Mouse (Mus musculus) layer of hippocampus, postnatal 36 days (tissue): ENCODE data around the gene Ppp1r14a. TPM values are rescaled to one million over a fixed set of nuclear protein-coding genes. Genes with fewer than 3 reads are reported as not detected.

ENCODE experiments used
- DNase-seq, 2 experiments: peaks; one replicate each; pipeline ENCODE4 v3.0.0; 2022
- total RNA-seq, 2 experiments: library from RNA; stranded (reverse); gene quantifications; 2 replicates each; pipeline ENCODE4 v1.2.3; 2021

The Ppp1r14a gene
- total RNA-seq, result 10 to 100 TPM; 25.9 to 26.0 TPM

DNA sequence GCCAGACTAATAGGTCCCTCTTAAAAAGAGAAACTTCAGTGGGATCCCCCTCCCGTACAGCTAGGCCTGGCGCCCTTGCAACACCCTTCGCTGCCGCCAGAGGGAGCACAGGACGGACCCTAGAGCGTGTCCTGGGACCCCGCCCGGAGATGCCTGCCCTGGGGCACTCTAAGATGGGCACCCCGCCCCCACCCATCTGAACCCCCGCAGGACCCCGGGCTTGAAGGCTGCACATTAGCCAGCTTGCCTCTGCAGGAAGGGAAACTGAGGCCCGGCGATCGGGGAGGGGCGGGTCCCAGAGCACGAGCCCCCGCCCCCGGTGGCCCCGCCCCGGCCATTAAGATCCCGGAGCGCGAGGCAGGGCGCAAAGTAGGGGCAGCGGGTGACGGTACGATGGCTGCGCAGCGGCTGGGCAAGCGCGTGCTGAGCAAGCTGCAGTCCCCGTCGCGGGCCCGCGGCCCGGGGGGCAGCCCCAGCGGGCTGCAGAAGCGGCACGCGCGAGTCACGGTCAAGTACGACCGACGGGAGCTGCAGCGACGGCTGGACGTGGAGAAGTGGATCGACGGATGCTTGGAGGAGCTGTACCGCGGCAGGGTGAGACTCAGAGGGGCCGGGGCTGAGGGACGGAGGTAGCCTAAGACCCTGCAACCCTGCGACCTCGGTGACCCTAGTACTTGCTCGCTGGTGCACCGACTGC is at the start of gene Ppp1r14a:
Ppp1r14a (plus strand) TSS at position 367 of the 697 bp plus-strand sequence.
- no peak for DNase-seq

DNA sequence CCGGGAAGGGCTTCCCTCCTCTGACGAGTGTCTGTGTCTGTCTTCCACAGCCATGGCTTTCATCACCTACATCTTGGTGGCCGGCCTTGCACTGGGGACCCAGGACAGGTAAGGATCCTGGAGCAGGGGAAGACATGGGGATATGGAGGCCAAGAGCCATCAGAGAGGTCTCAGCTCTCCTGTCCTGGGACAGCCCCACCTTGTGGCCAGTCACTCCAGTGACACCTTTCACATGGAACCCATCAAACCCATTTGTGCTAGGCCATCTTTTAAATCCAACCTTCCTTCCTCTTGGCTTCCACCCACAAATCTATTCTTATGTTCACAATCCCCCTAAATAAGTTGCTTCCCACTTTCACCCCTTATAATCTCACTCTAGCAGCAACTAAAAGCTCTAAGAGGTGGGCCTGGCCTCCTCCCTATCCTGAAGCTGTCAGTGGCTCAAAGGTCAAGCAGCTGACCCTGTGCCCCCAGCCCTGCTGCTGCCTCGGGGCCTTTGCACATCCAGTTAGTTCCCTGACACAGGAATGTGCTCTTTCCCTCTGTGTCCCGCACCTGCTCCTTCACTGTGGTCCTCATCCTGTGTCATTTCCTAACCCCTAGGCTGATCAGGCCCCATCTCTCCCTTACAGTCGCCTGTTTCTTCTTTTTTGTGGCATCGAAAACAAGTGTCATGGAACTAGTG is 44.2 kb upstream of the Ppp1r14a start:
- DNase-seq, result no peak

DNA sequence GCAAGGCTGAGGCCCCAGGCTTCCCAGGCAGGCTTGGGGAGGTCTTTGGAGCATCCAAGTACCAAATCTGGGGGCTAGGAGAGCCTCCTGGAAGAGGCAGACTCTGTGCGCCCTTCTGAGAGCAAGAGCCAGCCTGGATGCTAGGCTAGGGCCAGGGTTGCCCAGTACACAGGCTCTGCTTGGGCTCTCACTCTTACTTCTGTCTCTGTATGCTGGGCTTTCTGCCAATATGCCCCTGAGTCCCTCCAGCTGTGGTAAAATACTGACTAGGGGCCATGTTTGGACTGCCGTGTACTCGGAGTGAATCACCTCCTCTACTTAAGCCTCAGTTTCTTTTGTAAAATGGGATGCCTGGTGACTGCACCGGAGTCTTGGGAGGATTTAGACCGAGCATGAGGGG is 43.1 kb upstream of the Ppp1r14a start:
- no peak for DNase-seq

DNA sequence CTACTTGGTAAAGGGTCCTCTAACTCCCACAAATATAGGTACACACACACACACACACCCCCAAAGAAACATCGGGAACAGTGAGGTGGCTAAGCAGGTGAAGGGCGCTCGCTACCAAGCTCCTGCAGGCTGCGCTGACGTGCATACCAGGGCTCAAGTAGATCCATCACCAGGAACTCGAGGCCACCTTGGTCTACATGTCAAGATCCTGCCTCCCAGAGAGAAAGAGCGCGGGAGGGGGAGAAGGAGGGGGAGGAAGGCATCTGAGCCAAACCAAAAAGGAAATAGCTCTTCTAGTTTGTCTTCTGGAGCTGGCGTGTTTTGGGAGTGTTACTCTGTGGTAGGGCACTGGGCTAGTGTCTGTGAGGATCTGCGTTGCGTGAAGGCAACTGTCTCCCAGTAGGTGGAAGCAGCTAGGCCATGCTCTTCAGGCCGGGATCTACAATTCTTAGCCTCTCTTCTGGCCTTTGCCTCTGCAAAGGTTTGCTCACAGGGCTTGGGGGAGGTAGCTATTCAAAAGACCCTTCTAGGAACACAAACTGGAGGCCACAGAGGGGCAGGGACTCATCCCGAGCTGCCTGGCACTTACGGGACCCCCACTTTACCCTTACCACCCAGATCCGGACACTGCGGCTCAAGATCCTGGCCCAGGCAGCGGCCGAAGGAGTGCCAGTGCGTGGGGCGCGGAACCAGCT is 42.3 kb upstream of the Ppp1r14a start:
- no peak for DNase-seq

DNA sequence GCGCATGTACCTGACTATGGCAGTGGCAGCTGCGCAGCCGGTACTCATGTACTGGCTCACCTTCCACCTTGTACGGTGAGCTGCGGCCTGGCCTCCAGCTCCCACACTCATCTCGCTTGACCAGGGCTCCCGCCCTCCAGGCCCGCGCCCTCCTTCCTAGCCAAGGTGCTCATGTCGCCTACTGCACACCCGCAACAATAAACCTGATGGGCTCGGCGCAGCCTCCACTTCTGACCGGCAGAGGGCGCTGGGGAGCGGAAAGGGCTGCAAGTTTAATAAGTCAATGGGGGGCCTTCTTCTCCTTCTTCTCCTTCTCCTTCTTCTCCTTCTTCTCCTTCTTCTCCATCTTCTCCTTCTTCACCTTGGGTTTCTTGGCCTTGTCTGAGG is 41.8 kb upstream of the Ppp1r14a start:
- DNase-seq, result peak; percentile 64 to 71

DNA sequence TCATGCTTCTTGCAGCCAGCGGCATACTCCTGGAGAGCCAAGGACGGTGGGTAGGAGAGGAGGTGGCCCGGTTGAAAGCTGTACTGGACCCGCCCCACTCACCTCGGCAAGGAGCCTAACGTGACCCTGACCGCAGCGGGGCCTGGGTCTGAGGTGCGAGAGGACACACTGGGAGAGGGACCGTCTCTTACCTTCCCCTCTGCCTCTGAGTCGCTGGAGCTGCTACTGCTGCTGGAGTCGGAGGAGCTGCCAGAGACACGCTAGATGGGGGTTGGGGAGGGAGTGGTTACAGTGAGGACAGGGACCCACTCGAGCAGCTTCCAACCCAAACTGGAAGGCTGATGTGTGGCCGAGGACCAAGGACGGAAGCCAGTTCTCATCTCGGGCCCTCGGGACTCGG is 41.4 kb upstream of the Ppp1r14a start:
- DNase-seq, result no peak

DNA sequence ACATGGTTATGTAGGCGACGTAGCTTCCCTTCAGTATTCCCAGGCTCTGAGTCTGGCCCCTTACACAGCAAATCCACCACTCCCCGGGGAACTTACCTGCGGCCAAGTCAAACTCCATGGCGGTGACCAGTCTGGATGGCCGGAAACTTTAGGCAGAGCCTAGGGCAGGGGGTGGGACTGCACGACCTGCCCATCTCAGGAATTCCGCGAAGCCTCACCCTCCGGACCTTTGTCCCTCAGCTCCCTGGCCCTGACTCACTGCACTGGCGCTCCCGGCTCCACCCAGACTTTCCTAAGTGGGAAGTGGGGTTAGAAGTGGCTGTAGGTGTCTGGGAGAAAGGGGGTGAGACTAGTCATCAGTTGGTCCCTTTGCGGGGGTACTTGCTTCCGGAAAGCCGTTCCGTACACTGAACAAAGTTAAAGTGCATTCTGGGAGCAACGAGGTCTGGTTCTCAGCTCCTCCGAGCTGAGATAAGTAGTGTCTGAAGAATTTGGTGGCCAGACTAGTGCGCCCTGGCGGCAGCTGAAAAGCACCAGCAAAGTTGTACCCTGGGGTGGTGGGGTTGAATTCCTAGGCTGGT is 40.8 kb upstream of the Ppp1r14a start, which contains the start of gene 2200002D01Rik:
2200002D01Rik (minus strand) TSS at position 206 of the 581 bp plus-strand sequence.
- no peak for DNase-seq

DNA sequence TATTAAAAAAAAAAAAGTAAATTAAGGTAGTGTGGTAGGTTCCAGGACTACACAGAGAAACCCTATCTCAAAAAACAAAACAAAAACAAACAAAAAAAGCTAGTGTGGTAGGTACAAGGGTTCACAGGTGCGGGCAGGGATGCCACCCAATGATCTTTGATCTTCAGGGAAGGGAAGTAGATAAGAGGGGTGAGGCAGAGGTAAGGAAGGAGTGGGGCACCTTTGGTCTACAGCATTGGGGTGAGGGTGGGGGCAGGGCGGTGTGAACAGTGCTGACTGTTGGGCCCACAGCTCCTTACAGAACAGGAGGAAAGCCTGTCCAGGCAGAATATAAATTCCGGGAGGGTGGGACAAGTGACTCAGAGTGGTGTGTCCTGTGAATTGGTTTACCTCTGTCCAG is 37.9 kb upstream of the Ppp1r14a start:
- DNase-seq, result no peak

DNA sequence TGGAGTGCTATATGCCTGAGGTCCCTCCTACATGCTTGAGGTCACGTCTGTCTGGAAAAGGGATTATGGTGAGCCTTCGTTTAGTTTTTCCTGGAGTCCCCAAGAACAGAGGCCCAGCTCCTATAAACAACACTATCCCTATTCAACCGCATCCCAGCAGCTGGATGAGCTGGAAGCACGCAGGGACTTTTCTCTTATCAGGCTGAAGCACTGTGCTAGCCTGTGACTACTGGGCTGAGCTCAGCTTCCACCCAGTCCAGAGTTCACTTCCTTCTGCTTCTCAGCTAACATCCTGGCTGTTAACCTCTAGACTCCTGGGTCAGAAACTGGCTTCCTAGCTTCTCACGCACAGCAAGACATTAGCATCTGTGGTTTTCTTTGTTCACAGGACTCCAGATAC is 35.3 kb upstream of the Ppp1r14a start:
- DNase-seq, result no peak

DNA sequence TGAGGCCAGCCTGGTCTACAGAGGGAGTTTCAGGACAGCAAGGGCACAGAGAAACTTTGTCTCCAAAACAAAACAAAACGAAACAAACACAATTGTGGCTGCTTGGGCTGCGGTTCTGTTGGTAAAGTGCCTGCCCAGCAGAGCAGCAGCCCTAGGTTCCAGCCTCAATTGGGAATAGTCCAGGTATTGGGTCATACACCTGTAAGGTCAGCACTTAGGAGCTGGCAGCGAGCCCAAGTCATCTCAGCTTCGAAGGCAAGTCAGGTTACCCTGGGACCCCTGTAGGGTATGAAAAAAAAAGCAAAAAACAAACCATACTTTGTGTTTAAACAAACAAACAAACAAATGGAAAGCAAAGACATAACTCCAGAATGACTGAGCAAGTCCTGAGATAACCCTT is 33.2 kb upstream of the Ppp1r14a start:
- no peak for DNase-seq

DNA sequence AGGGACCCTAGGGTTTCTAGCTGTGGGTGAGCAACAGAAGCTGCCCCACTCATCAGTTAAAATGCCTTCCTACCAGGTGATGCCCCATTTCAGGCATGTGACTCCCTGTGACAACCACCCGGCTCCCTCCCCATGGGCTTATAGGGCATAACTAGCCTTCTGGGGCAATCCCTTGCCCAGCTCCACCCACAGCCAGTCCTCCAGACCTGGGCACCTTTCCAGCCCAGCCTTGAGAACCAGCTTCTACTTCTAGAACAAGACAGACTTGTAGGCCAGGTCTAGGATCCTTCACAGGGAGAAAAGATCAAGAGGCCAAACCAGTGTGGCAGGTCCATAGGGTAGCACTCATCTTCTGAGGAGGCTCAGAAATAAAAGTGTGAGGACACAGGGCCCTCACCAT is 31.7 kb upstream of the Ppp1r14a start:
- DNase-seq, result no peak

DNA sequence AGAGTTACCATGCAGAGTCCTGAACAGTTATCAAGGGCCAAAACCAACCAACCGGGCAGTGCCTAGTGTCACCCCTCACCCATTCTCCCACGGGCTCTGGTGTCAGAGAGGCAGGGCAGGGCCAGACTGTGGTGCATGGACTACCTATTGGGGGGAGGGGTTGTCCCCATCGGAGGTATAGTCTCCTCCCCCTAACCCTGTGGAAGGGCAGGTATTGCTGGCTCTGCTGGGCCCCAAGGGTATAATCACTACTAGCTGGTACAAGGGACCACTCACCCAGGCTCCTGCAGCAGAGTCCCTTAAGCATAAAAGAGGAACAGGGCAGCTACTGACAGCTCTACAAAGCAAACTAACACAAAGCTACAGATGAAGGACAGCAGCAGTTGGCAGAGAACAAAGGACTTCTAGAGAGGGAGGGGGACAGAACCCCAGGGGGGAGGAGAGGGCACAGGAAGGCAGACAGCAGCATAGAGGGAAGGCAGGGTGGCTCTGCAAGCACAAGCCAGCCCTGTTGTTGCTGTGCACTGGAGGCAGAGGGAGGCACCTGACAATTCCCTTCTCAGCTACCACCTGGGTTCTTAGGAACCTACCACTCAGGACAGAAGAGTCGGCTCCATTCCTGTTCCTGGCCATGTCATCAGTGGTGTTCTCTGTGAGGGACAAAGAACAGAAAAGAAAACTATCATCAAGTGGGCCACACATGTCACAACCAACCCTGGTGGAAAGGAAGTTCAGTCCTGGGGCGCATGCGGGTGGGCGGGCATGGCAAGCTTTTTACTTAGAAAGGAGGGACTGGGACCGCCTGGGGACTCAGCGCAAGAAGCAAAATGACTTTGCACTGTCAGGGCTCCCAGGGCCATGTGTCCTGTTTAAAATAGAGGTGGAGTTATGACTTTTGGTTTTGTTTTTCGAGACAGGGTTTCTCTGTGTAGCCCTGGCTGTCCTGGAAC is 29.1 kb upstream of the Ppp1r14a start:
- DNase-seq, result no peak

DNA sequence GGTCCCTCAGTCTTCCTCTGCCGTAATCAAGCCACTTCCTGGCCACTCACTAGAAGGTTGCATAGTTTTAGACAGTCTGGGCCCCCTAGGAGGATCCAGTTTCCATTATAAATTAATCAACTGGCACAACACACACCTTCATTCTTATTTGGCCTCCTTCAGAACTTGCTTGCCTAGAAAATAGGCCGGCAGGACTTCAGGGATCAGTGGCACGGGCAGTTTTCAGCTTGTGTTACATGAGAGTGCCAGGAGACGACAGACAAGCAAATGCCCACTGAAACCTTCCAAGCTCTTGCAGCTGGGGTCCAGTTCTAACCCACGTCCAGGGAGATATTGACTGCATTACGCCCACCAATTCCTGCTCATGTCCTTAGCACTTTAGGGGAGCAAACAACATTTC is 27.0 kb upstream of the Ppp1r14a start:
- no peak for DNase-seq

DNA sequence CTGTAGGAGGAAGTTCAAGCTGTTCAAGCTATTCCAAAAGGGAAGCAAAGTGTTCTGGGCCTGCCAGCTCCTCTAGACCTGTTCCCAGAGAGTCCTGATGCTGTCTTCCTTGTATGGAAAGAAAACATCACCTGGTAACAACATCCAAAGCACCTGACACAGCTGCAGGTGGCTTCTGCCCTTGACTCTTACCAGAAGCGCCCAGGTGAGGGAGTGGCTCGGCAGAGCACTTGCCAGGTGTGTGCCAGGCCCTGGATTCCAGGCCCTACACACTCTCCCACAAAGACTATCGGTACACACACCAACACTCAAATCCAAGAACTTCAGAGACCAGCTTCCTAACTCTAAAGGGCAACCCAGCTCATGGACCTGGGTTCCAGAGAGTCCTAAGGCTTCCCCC is 25.3 kb upstream of the Ppp1r14a start:
- DNase-seq, result no peak

DNA sequence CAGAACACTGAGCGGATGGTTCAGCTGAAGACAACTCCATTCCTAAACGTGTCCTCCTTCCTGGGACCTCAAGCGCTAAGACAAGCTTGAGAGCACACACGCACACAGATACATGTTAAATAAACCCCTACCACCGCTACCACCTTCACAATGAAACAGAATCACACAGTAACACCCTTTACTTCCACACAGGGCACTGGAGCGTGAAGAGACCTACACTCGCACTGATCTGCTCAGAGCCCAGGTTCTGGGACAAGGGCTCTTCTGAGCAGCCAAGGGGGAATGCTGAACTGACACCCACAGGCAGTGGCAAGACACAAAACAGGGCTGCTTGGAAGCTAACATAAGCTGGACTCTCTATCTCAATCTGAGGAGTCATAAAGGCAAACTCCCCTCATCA is 23.5 kb upstream of the Ppp1r14a start:
- DNase-seq, result no peak

DNA sequence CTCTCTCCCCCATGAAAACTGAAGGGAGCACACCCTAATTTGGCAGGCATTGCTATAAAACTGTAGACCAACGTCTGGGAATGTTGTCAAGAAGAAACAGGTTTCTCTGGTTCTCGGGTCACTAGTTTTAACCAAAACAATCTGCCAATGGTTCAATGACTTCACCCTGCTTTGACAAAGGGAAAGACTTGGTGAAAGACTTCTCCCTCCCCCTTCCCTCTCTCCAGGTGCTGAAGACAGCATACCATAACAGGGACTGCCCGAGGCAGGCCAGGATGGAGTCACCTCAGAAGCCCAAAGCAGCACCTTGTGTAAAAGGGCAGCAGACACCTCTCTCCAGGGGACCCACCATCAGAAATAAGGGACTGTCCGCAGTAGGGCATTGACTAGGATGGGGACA is 22.2 kb upstream of the Ppp1r14a start:
- DNase-seq, result no peak

DNA sequence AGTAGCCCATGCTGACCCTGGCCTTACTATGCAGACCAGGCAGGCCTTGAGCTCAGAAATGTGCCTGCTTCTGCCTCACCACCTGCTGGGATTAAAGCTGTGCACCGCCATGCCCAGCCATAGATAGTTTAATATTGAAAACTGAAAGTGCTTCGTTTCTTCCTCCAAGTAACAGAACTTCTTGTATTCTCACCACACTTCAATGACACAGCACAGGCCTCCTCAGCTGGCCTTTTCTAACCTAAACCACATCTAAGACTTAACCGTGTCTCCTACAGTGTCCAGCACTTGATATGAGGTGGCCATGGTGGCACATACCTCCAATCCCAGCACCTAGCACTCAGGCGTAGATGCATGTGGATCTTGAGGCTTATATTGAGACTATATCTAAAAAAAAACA is 18.7 kb upstream of the Ppp1r14a start:
- DNase-seq, result no peak

DNA sequence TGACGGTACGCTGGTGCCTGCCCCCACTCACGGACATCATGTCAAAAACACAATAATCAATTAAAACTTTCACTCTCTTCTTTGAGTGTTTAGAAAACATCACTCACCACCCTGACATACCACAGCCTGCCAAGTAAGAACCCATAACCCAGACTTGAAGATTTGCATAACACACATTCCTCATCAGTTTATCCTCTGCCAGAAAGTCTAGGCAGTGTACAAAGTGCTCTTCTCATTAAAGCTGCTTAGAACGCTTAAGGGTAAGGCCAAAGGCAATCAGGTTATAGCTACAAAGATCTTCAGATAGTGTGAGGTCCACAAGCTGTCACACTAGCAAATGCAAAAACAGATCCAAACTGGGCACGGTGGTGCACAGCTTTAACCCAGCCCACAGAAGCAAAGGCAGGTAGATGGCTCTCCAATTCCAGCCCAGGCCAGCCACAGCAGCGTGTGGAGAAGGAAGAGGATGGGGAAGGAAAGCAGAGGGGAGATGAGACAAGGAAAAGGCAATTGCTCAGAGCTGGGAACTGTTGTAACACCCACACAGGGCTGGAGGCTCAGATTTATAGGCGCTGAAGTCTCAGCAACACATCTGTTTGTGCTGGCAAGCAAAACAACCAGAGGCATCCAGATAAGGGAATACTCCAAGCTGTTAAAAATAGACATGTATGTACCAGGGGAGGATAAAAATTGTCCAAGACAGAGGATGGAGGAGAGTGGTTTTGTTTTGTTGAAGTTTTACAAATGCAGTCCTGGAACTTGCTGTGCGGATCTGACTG is 17.2 kb upstream of the Ppp1r14a start:
- DNase-seq, result no peak

DNA sequence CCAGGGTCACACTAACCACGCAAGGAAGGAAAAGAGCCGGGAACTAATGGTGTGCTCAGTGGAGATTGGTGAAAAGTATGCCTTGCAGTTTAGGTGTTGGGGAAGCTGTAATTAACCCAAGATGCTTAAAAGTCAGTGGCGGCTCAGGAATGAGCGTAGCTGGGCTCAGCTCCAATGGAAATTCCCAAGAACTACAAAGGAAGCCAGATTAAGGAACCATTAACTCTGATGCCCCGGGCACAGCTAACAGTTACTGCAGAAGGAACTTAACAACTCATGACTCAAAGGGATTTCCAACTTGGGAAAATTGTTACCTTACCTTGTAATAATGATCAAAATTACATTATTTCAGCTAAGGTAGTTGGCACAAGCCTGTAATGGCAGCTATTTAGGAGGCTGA is 12.4 kb upstream of the Ppp1r14a start:
- no peak for DNase-seq

DNA sequence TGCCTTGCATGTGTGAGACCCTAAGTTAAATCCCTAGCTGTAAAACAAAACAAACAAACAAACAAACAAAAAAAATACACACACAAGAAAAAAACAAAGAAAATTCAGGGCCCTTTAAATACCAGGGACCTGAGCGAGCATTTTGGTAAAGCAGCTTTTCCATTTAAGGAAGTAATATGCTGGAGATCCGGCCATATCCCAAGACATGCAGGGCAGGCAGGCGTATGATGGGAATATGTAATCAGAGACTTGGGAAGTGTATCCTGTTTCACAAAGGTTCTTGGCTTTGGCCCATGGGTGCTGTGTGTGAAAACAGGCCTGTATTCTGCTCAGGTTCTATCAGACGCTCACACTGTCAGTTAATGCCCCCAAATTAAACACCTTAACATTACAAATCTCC is 11.6 kb upstream of the Ppp1r14a start:
- DNase-seq, result no peak

DNA sequence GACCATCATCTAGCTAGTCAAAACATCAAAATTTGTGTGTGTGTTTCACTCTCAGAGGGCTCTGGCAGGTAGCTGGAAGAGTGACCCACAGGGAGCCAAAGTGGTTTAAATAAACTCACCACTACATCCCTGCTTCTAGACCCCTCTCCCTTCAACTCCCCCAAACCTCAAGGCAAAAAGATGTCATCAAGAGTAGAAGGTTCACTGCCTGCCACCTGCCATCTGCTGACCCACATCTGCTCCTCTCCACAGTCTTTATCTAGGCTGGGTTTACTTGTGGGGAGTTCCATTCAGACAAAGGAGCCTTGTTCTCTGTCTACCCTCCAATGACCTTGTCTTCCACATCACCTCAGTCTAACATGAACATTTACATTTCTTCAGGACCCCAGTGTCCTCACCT is 9.8 kb upstream of the Ppp1r14a start:
- no peak for DNase-seq
